Mouse (Mus musculus) duodenum, adult 2 months (tissue): Measurements from ENCODE around the gene Sephs2. TPM values are rescaled to one million over a fixed set of nuclear protein-coding genes. Genes with fewer than 3 reads are reported as not detected.

ENCODE experiments used
- polyA plus RNA-seq: library from polyadenylated mRNA; depleted of rRNA; stranded (reverse); fragments of >200 nt; gene quantifications from 2 replicates; pipeline ENCODE4 v1.2.3, GENCODE M21; 2012; ENCODE audit warnings: low replicate concordance; rRNA removed

Gene Sephs2
- polyA plus RNA-seq = 49.0 and 105 TPM in 2 replicates

DNA sequence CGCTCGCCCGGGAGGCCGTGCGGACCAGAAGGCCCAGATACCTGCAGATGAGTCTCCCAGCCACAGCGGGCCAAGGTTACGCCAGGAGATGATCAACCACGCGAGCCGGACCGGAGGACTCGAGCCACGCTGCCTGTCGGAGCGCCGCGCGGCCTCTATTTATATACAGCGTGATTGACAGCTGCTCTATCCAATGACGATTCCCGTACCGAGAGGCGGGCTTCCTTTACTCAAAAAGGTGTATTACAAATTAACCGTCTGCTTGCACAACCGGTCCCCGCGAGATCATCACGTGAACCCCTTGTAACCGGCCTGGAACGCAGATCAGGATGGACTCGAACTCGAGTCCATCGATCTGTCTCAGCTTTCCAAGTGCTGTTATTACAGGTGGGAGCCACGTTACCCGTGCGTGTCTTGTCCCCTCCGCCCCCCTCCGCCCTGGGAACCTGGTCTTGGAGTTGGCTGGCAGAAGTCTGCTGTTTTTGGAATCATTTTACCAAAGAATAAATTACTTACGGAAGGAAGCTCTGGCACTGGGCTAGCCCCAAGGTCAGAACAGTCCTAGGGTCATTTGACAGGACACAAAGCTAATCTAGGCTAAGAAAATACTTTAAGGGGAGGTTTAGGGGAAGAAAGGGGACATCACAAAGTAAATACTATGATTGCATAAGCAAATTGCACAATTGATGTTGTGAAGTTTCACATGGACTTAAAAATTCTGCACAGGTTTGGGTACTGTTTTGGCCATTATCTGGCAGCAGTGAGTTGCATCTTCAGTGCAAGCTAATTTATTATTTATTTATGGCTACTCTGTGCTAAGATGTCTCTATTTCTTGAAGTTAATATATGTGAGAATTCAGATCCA is at the start of gene Sephs2:
Sephs2 (minus strand) TSS at position 131 of the 865 bp plus-strand sequence.

DNA sequence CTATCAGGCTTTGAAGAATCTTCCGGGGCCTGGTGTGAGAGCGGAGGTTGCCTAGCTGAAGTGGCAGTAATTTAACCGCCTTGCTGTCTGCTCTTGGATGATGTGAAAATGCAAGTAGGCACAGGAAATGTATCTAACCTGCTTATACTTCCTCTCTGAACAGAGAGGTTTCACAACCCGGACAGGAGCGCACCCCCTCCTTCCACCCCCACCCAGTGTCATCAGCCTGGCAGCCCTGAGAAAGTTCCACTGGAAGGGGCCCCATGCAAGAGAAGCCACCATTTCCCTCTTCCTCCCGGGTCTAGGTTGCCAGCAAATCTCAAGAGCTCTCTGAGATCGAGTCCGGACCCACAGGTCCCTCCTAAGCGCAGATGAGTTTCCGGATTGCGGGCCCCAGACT is 22.2 kb upstream of the Sephs2 start, which contains the start of gene Itgal:
Itgal (plus strand) TSS at position 163 of the 400 bp plus-strand sequence.

DNA sequence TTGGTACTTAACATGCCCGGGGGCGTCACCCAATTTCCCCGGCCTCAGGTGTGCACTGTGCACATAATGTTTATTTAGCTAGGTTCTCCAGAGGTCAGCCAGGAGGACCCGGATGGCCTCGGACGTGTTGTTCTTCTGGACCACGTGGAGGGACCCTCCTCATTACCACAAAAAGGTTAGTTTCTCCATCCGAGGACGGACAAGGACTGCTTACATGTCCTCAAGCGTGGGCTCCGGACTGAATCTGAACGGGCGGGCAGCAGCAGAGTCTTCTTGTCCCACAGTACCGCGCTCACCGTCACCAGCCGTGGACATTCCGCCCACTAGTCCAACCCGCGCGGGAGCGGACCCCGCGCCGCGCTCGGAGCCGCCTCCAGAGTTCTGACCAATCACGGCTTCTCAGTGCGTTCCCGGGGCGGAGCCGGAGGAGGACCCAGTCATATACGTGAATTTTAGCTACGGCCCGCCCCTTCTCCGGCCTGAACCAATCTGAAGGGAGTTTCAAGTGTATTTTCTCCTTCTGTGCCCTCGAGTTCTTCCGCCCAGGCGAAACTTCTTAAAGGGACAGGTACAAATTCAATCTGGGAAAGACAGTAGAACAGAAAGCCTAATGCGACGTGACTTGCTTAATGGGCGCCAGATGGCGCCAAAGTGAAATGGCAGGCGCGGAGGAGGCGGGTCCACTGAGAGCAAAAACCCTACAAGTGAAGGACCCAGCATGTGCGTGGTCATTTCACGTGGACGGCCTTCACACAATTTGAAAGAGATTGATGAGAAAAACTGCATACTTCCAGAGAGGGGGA is 13.3 kb downstream of the Sephs2 start, which contains the start of gene Dctpp1:
Dctpp1 (minus strand) TSS at position 401 of the 803 bp plus-strand sequence.

DNA sequence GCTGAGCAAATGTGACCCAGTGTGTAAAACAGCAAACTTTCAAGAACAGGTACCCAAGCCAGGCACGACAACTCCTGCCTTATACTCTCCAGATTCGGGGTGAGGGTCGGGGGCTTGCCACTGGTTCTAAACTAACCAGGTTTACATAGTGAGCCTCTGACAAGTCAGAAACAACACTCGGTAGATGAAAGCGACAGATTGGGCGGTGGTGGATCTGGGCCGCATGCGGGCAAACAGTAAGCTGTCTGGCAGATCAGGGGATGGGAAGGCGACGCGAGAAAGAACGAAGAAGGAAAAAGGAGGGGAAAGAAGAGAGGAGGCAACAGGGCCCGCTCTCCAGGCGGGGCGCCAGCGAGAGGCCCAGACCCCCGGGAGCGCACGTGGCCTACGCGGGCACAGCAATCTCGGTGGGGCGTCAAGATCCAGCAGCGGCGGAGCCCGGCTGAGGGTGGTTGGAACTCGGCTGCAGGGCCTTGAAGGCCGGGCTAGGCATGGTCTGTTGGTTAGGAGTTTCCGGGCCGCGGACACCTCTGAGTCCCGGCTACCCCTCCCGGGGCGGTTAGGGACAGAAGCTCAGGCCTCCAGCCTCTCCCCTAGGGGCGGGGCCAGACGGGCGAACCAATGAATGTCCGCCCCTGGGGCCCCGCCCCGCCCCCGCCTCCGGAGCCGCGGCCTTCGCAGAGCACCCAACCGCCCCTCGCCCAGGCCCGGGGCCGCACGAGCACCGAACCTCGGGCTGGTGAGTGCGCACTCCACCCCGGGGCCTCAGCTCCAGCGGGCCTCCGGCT is 29.8 kb downstream of the Sephs2 start, which contains the start of gene Zfp771:
Zfp771 (plus strand) TSS at position 405 of the 788 bp plus-strand sequence.

DNA sequence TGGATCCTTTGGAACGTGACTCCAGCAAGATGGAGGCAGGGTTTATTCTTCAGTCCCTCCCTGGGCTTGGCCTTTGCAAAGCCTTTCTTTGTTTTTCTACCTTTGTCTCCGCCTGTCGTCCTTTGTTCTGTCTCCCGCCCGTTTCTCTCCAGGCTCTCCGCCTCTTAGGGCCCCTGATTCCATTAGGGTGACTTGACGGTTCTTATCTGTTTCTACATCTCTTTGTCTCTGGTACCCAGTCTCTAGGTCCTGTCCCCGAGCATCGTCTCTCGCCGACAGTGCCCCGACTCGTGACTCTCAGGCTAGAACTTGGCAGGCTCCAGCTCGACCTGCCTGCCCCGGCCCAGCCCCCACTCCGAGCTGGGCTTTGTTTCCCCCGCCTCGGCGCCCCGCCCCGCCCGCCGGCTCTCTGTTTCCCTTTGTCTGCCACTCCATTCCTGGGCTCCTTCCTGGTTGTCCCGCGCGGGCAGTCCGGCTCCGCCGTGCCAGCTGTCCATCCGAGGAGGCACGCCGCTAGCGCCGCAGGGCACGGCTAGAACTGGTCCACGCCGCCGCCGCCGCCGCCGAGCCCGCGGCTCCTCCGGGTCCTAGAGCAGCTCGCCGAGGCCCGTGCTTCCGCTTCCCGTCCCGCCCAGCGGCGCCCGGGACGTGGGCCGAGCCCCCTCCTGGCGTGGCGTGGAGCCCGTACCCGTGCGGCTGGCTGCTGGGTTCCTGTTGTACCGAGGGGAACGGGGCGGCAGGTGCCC is 41.1 kb downstream of the Sephs2 start, which contains the start of the genes Zfp553 and Sept1:
Zfp553 (plus strand) TSS at position 440 of the 746 bp plus-strand sequence.
Sept1 (minus strand) TSS at position 509 of the 746 bp plus-strand sequence.

Other genes starting within 250 kb of the Sephs2 start
- gene Maz, start 247.0 kb downstream of the Sephs2 start, polyA plus RNA-seq = 288 and 667 TPM in 2 replicates
- gene Kif22, start 231.6 kb downstream of the Sephs2 start, polyA plus RNA-seq = 3.9 and 4.4 TPM in 2 replicates
- 1,613 and 5,119 TPM in 2 replicates for gene Zg16, start 186.7 kb downstream of the Sephs2 start, polyA plus RNA-seq
- gene AI467606, start 182.7 kb downstream of the Sephs2 start, polyA plus RNA-seq = 24.0 and 31.4 TPM in 2 replicates
- 0.43 and 0.95 TPM in 2 replicates for gene Qprt, start 151.8 kb downstream of the Sephs2 start, polyA plus RNA-seq
- 2.0 and 2.7 TPM in 2 replicates for gene Spn, start 136.2 kb downstream of the Sephs2 start, polyA plus RNA-seq
- 10.0 and 13.1 TPM in 2 replicates for gene Cd2bp2, start 78.0 kb downstream of the Sephs2 start, polyA plus RNA-seq
- gene Tbc1d10b, start 65.6 kb downstream of the Sephs2 start, polyA plus RNA-seq = 29.8 and 44.7 TPM in 2 replicates
- gene Mylpf, start 65.2 kb downstream of the Sephs2 start, polyA plus RNA-seq = 0.38 TPM in 1 of 2 replicates, not detected in the other
- gene Zfp553, start 41.0 kb downstream of the Sephs2 start, polyA plus RNA-seq = 6.9 and 8.4 TPM in 2 replicates
- gene Sept1, start 40.9 kb downstream of the Sephs2 start, polyA plus RNA-seq = 14.1 and 28.9 TPM in 2 replicates
- 76.9 and 173 TPM in 2 replicates for gene Zfp771, start 29.8 kb downstream of the Sephs2 start, polyA plus RNA-seq
- gene Dctpp1, start 13.3 kb downstream of the Sephs2 start, polyA plus RNA-seq = 74.2 and 77.1 TPM in 2 replicates
- 3.7 and 5.6 TPM in 2 replicates for gene Itgal, start 22.2 kb upstream of the Sephs2 start, polyA plus RNA-seq
- gene Zfp768, start 71.5 kb upstream of the Sephs2 start, polyA plus RNA-seq = 54.7 and 77.2 TPM in 2 replicates
- gene Zfp747, start 102.0 kb upstream of the Sephs2 start, polyA plus RNA-seq = 15.0 and 20.1 TPM in 2 replicates
- gene 9130019O22Rik, start 113.1 kb upstream of the Sephs2 start, polyA plus RNA-seq = 5.3 and 6.4 TPM in 2 replicates
- gene E430018J23Rik, start 119.6 kb upstream of the Sephs2 start, polyA plus RNA-seq = 13.3 and 15.1 TPM in 2 replicates
- 3.9 and 4.6 TPM in 2 replicates for gene Zfp764, start 132.8 kb upstream of the Sephs2 start, polyA plus RNA-seq
- 21.7 and 35.2 TPM in 2 replicates for gene Zfp688, start 148.0 kb upstream of the Sephs2 start, polyA plus RNA-seq
- gene Zfp689, start 175.1 kb upstream of the Sephs2 start, polyA plus RNA-seq = 3.7 and 4.3 TPM in 2 replicates
- gene Prr14, start 185.6 kb upstream of the Sephs2 start, polyA plus RNA-seq = 62.8 and 68.1 TPM in 2 replicates
- 36.5 and 43.2 TPM in 2 replicates for gene Fbrs, start 205.1 kb upstream of the Sephs2 start, polyA plus RNA-seq
- 17.5 and 20.0 TPM in 2 replicates for gene Srcap, start 237.9 kb upstream of the Sephs2 start, polyA plus RNA-seq
- 5.6 and 10.2 TPM in 2 replicates for gene Gm42715, start 245.5 kb upstream of the Sephs2 start, polyA plus RNA-seq